Mouse (Mus musculus): ENCODE data around the gene Fgf11. TPM values are rescaled to one million over a fixed set of nuclear protein-coding genes. Genes with fewer than 3 reads are reported as not detected.

The Fgf11 gene
- polyA plus RNA-seq, 1 experiment: 3.6 TPM

- TF ChIP-seq CTCF (IDR thresholded peaks at IDR 0.05; ENCODE audit: extremely low read depth, insufficient read length, insufficient replicate concordance, low read depth, low read length): no peak
- TF ChIP-seq POLR2A (IDR thresholded peaks at IDR 0.05; ENCODE audit: low read depth, low read length): no peak
- Histone ChIP-seq H3K4me1 (ENCODE audit: control insufficient read depth, insufficient read depth, insufficient read length, low read length) (no peaks in the 10 kb centered on the region), H3K36me3 (ENCODE audit: control insufficient read depth, insufficient read depth, low read length) (peaks cover 5% of the 10 kb centered on the region; the same call in 1 of the 2 replicates), H3K4me3 (ENCODE audit: low read depth, low read length) (no peak overlapping the region), H3K27me3 (ENCODE audit: control insufficient read depth, insufficient read depth, low read length) (no peaks in the 10 kb centered on the region), H3K27ac (ENCODE audit: insufficient read depth, low read depth, low read length) (no peak overlapping the region)
- 57% methylated on average over 5 of the region's 5 CpGs for WGBS
Observed at GRCm38 (mm10) chr11:69774961-69775360, 26.7 kb downstream of the Fgf11 start.

GRCm38 (mm10) chr11:69767625-69767909, 34.1 kb downstream of the Fgf11 start:
- 85% methylated on average over 4 of the region's 4 CpGs for WGBS
- Histone ChIP-seq H3K36me3 (ENCODE audit: control insufficient read depth, insufficient read depth, low read length) (no peaks in the 10 kb centered on the region), H3K4me1 (ENCODE audit: control insufficient read depth, insufficient read depth, insufficient read length, low read length) (peaks cover 3% of the 10 kb centered on the region), H3K27ac (ENCODE audit: insufficient read depth, low read depth, low read length) (no peak overlapping the region), H3K4me3 (ENCODE audit: low read depth, low read length) (no peak overlapping the region), H3K27me3 (ENCODE audit: control insufficient read depth, insufficient read depth, low read length) (no peaks in the 10 kb centered on the region)
- TF ChIP-seq POLR2A (IDR thresholded peaks at IDR 0.05; ENCODE audit: low read depth, low read length) (no peak), CTCF (IDR thresholded peaks at IDR 0.05; ENCODE audit: extremely low read depth, insufficient read length, insufficient replicate concordance, low read depth, low read length) (no peak)

- peak overlapping the region; percentile 29 for H3K4me3 ChIP-seq (ENCODE audit: low read depth, low read length)
- no peaks in the 10 kb centered on the region for H3K27me3 ChIP-seq (ENCODE audit: control insufficient read depth, insufficient read depth, low read length)
- H3K27ac ChIP-seq (ENCODE audit: insufficient read depth, low read depth, low read length): 0 out of 2 replicates have a peak overlapping the region, but pooled peaks have one; percentile 30
- TF ChIP-seq CTCF (IDR thresholded peaks at IDR 0.05; ENCODE audit: extremely low read depth, insufficient read length, insufficient replicate concordance, low read depth, low read length) (no peak), POLR2A (IDR thresholded peaks at IDR 0.05; ENCODE audit: low read depth, low read length) (peak; percentile 40; the same call in 1 of the 2 replicates)
- H3K36me3 ChIP-seq (ENCODE audit: control insufficient read depth, insufficient read depth, low read length): no peaks in the 10 kb centered on the region
- WGBS: 75% methylated on average over 13 of the region's 13 CpGs
- H3K4me1 ChIP-seq (ENCODE audit: control insufficient read depth, insufficient read depth, insufficient read length, low read length): peaks cover 3% of the 10 kb centered on the region
Observed at GRCm38 (mm10) chr11:69766872-69767624, 34.6 kb downstream of the Fgf11 start.

GRCm38 (mm10) chr11:69766126-69766609, 35.5 kb downstream of the Fgf11 start:
- Histone ChIP-seq H3K4me3 (ENCODE audit: low read depth, low read length) (peak overlapping the region; percentile 98), H3K36me3 (ENCODE audit: control insufficient read depth, insufficient read depth, low read length) (no peaks in the 10 kb centered on the region), H3K4me1 (ENCODE audit: control insufficient read depth, insufficient read depth, insufficient read length, low read length) (peaks cover 3% of the 10 kb centered on the region), H3K27me3 (ENCODE audit: control insufficient read depth, insufficient read depth, low read length) (no peaks in the 10 kb centered on the region), H3K27ac (ENCODE audit: insufficient read depth, low read depth, low read length) (peak overlapping the region; percentile 77)
- TF ChIP-seq POLR2A (IDR thresholded peaks at IDR 0.05; ENCODE audit: low read depth, low read length) (peak; percentile 24; the same call in 1 of the 2 replicates), CTCF (IDR thresholded peaks at IDR 0.05; ENCODE audit: extremely low read depth, insufficient read length, insufficient replicate concordance, low read depth, low read length) (no peak)
- WGBS: under 1% methylated on average over 32 of the region's 37 CpGs

GRCm38 (mm10) chr11:69765221-69766125, 36.2 kb downstream of the Fgf11 start, which contains the start of gene Zbtb4:
TSS of gene Zbtb4 (plus strand) at chr11:69765912.
- Histone ChIP-seq H3K4me3 (ENCODE audit: low read depth, low read length) (peak within 1 kb of the TSS; percentile 98), H3K27ac (ENCODE audit: insufficient read depth, low read depth, low read length) (peak within 1 kb of the TSS; percentile 77), H3K36me3 (ENCODE audit: control insufficient read depth, insufficient read depth, low read length) (no peaks in the 10 kb centered on the region), H3K4me1 (ENCODE audit: control insufficient read depth, insufficient read depth, insufficient read length, low read length) (peaks cover 3% of the 10 kb centered on the region), H3K27me3 (ENCODE audit: control insufficient read depth, insufficient read depth, low read length) (no peaks in the 10 kb centered on the region)
- TF ChIP-seq POLR2A (IDR thresholded peaks at IDR 0.05; ENCODE audit: low read depth, low read length): no peak
- TF ChIP-seq CTCF (IDR thresholded peaks at IDR 0.05; ENCODE audit: extremely low read depth, insufficient read length, insufficient replicate concordance, low read depth, low read length): no peak
- WGBS: 27% methylated on average over 40 of the region's 55 CpGs

- 75% methylated on average over 7 of the region's 7 CpGs for whole genome bisulfite sequencing
- TF ChIP-seq CTCF (IDR thresholded peaks at IDR 0.05; ENCODE audit: extremely low read depth, insufficient read length, insufficient replicate concordance, low read depth, low read length) (peak; percentile 33; the same call in 1 of the 2 replicates), POLR2A (IDR thresholded peaks at IDR 0.05; ENCODE audit: low read depth, low read length) (no peak)
- H3K27ac ChIP-seq (ENCODE audit: insufficient read depth, low read depth, low read length): no peak overlapping the region
- peaks cover 6% of the 10 kb centered on the region for H3K4me1 ChIP-seq (ENCODE audit: control insufficient read depth, insufficient read depth, insufficient read length, low read length)
- H3K36me3 ChIP-seq (ENCODE audit: control insufficient read depth, insufficient read depth, low read length): no peaks in the 10 kb centered on the region
- H3K27me3 ChIP-seq (ENCODE audit: control insufficient read depth, insufficient read depth, low read length): no peaks in the 10 kb centered on the region
- no peak overlapping the region for H3K4me3 ChIP-seq (ENCODE audit: low read depth, low read length)
Observed at GRCm38 (mm10) chr11:69763551-69763950, 38.1 kb downstream of the Fgf11 start.

All from small intestine, adult 2 months (tissue).